Mouse (Mus musculus) limb, embryonic 15.5 days (tissue): ENCODE results near the gene 4933427D14Rik. TPM values are rescaled to one million over a fixed set of nuclear protein-coding genes. Genes with fewer than 3 reads are reported as not detected.
"Not testable (repeated sequence)": the region's sequence is repeated elsewhere in the genome, so short reads cannot be mapped to it uniquely, and the experiment has no call there.

ENCODE experiments used
- ATAC-seq: fragments of 200-750 bp; cut with Nextera tagmentation; 2 replicates; pipeline ENCODE4 v1.8.0; 2017; ENCODE audit warnings: low read depth, moderate TSS enrichment; ENCODE audit not compliant: insufficient number of reproducible peaks, low FRiP score, low TSS enrichment
- H3K27ac ChIP-seq: fragments of 300-500 bp; sonication (generic); 2 replicates; pipeline ENCODE4 v1.5.1; 2015; ENCODE audit warnings: moderate library complexity, mild to moderate bottlenecking, inconsistent platforms
- H3K27me3 ChIP-seq: fragments of 300-500 bp; sonication (generic); 2 replicates; pipeline ENCODE4 v1.6.1; 2015; ENCODE audit warnings: inconsistent platforms
- H3K36me3 ChIP-seq: fragments of 300-500 bp; sonication (generic); 2 replicates; pipeline ENCODE4 v1.6.1; 2015; ENCODE audit warnings: inconsistent platforms
- H3K4me1 ChIP-seq: fragments of 300-500 bp; sonication (generic); 2 replicates; pipeline ENCODE4 v1.6.1; 2015; ENCODE audit warnings: inconsistent platforms
- H3K4me2 ChIP-seq: fragments of 300-500 bp; sonication (generic); 2 replicates; pipeline ENCODE4 v1.6.1; 2015; ENCODE audit warnings: mild to moderate bottlenecking, inconsistent platforms
- H3K4me3 ChIP-seq: fragments of 300-500 bp; sonication (generic); 2 replicates; pipeline ENCODE4 v1.5.1; 2015; ENCODE audit warnings: mild to moderate bottlenecking, inconsistent platforms
- H3K9ac ChIP-seq: fragments of 300-500 bp; sonication (generic); 2 replicates; pipeline ENCODE4 v1.6.1; 2015; ENCODE audit warnings: inconsistent platforms
- H3K9me3 ChIP-seq: fragments of 300-500 bp; sonication (generic); 2 replicates; pipeline ENCODE4 v1.6.1; 2016; ENCODE audit warnings: inconsistent platforms
- WGBS: fragments of 180-500 bp; shearing (Covaris S2); methylation state at CpG from one replicate; pipeline ENCODE4 v1.1.7; 2015; 5-methylcytosine and 5-hydroxymethylcytosine counted together
- polyA plus RNA-seq: library from polyadenylated mRNA; unstranded; fragments of >200 nt; fragmentation: Nextera tagmentation; extraction: Ambion mirVana; gene quantifications from 2 replicates; pipeline ENCODE4 v1.2.1, GENCODE M21; 2015

4933427D14Rik gene
- polyA plus RNA-seq, 1 experiment from 2014 or later: 14.7 TPM

GRCm38 (mm10) chr11:72194259-72194658, 13.0 kb downstream of the 4933427D14Rik start:
- no peak overlapping the region for H3K27ac ChIP-seq
- no peaks in the 10 kb centered on the region for H3K4me1 ChIP-seq
- H3K9me3 ChIP-seq: no peaks in the 10 kb centered on the region
- no peak overlapping the region for H3K4me2 ChIP-seq
- no peak overlapping the region for H3K4me3 ChIP-seq
- no peak overlapping the region for H3K9ac ChIP-seq
- no peak for ATAC-seq
- WGBS: 88% methylated on average over 2 of the region's 2 CpGs
- H3K36me3 ChIP-seq: peaks cover 51% of the 10 kb centered on the region
- H3K27me3 ChIP-seq: no peaks in the 10 kb centered on the region

GRCm38 (mm10) chr11:72190857-72191256, 16.4 kb downstream of the 4933427D14Rik start:
- Histone ChIP-seq H3K36me3 (peaks cover 54% of the 10 kb centered on the region), H3K27ac (no peak overlapping the region), H3K4me3 (no peak overlapping the region), H3K9ac (no peak overlapping the region), H3K9me3 (no peaks in the 10 kb centered on the region), H3K4me1 (no peaks in the 10 kb centered on the region), H3K4me2 (no peak overlapping the region), H3K27me3 (no peaks in the 10 kb centered on the region)
- no peak for ATAC-seq
- WGBS: 93% methylated on average over 1 of the region's 1 CpGs

- Histone ChIP-seq H3K9me3 (no peaks in the 10 kb centered on the region), H3K27me3 (no peaks in the 10 kb centered on the region), H3K4me2 (no peak overlapping the region), H3K36me3 (peaks cover 52% of the 10 kb centered on the region), H3K4me3 (no peak overlapping the region), H3K9ac (no peak overlapping the region), H3K4me1 (no peaks in the 10 kb centered on the region), H3K27ac (no peak overlapping the region)
- no peak for ATAC-seq
- WGBS: 89% methylated on average over 4 of the region's 4 CpGs
These were observed 23.0 kb downstream of the 4933427D14Rik start for GRCm38 (mm10) chr11:72184252-72184651.

DNA sequence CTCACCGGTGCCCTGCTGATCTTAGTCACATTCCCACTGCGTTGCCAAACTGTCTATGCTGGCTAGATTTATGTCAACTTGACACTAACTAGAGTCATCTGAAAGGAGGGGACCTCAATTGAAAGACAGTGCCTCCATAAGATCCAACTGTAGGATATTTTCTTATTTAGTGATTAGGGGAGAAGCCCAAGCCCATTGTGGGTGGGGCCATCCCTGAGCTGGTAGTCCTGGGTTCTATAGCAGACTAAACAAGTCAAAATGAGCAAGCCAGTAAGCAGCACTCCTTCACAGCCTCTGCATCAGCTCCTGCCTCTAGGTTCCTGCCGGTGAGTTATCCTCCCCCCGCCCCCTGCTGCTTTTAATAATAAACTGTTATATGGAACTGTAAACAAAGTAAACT, 26.1 kb downstream of the 4933427D14Rik start:
- no peak overlapping the region for H3K4me2 ChIP-seq
- ATAC-seq: no peak
- no peaks in the 10 kb centered on the region for H3K4me1 ChIP-seq
- no peaks in the 10 kb centered on the region for H3K27me3 ChIP-seq
- H3K9me3 ChIP-seq: no peaks in the 10 kb centered on the region
- no peak overlapping the region for H3K4me3 ChIP-seq
- no peak overlapping the region for H3K27ac ChIP-seq
- peaks cover 55% of the 10 kb centered on the region for H3K36me3 ChIP-seq
- WGBS: 89% methylated on average over 4 of the region's 4 CpGs
- no peak overlapping the region for H3K9ac ChIP-seq

GRCm38 (mm10) chr11:72180556-72180955, 26.7 kb downstream of the 4933427D14Rik start:
- H3K36me3 ChIP-seq: peaks cover 56% of the 10 kb centered on the region
- no peak overlapping the region for H3K4me2 ChIP-seq
- 90% methylated on average over 5 of the region's 5 CpGs for WGBS
- no peak overlapping the region for H3K27ac ChIP-seq
- no peak overlapping the region for H3K9ac ChIP-seq
- H3K27me3 ChIP-seq: no peaks in the 10 kb centered on the region
- no peak overlapping the region for H3K4me3 ChIP-seq
- no peak for ATAC-seq
- no peaks in the 10 kb centered on the region for H3K9me3 ChIP-seq
- no peaks in the 10 kb centered on the region for H3K4me1 ChIP-seq

DNA sequence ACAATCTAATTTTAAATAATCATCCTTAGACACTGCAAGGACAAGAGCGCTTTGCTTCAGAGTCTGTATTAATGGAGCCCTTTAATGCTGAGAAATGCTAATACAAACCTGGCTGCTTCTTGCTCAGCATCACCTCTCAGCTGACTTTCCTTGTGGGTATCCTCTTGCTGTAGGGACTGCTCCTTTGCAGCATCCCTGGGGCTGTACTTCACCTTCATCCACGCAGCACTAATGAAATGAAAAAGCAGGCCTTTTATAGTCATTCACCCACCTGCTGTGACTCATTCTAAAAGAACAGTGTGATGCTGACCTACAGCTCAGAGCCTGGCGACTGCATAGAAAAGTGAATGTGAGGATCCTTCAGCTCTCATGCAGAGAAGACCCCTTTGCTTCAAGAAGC, 30.7 kb downstream of the 4933427D14Rik start:
- H3K36me3 ChIP-seq: peaks cover 70% of the 10 kb centered on the region
- no peak for ATAC-seq
- H3K9me3 ChIP-seq: no peaks in the 10 kb centered on the region
- H3K4me1 ChIP-seq: no peaks in the 10 kb centered on the region
- no peak overlapping the region for H3K4me3 ChIP-seq
- WGBS: 61% methylated on average over 3 of the region's 3 CpGs
- H3K27ac ChIP-seq: no peak overlapping the region
- no peak overlapping the region for H3K9ac ChIP-seq
- no peak overlapping the region for H3K4me2 ChIP-seq
- no peaks in the 10 kb centered on the region for H3K27me3 ChIP-seq

DNA sequence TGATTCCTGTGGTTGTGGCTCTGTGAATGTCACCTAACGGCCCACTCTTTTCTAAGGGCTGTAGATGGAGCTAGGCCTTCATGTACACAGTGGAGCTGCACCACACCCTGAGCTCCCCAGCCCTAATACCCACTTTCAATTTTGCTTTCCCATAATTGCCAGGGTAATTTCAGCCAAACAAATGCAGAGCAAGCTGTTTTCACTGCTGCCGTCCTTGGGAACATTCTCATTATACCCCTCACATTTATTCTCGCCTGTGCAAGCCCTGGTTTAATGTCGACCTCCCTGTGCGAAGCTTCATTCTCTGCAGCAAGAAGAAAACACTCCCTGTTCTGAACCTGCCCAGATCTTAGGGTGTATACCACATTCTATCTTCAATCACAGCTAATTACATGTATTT, 31.3 kb downstream of the 4933427D14Rik start:
- ATAC-seq: no peak
- Histone ChIP-seq H3K4me2 (no peak overlapping the region), H3K27me3 (no peaks in the 10 kb centered on the region), H3K36me3 (peaks cover 64% of the 10 kb centered on the region), H3K4me3 (no peak overlapping the region), H3K9me3 (no peaks in the 10 kb centered on the region), H3K4me1 (no peaks in the 10 kb centered on the region), H3K27ac (no peak overlapping the region), H3K9ac (no peak overlapping the region)
- 81% methylated on average over 5 of the region's 5 CpGs for WGBS

GRCm38 (mm10) chr11:72174721-72175120, 32.5 kb downstream of the 4933427D14Rik start:
- no peak for ATAC-seq
- Histone ChIP-seq H3K9ac (no peak overlapping the region), H3K4me1 (no peaks in the 10 kb centered on the region), H3K4me2 (no peak overlapping the region), H3K27me3 (no peaks in the 10 kb centered on the region), H3K9me3 (no peaks in the 10 kb centered on the region), H3K27ac (no peak overlapping the region), H3K4me3 (no peak overlapping the region), H3K36me3 (peaks cover 68% of the 10 kb centered on the region)
- WGBS: 91% methylated on average over 6 of the region's 6 CpGs

DNA sequence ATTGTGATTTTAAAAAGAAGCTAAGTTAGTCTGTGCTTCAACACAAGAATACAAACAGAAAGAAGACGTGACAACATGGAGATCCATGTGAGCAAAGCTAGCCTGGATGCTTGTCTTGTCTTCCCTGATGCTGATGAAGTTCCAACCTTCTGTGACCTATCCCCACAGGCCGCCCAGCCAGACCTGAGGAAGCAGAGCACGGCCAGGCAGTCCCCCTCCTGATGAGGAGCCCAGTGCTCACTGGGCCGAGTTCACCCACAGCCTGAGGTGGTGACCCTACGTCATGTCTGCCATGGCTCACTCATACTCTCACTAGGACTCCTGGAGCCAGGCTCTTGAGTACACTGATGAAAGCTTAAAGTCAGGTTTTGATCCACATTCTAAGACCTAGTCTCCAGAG, 33.8 kb downstream of the 4933427D14Rik start:
- peaks cover 72% of the 10 kb centered on the region for H3K36me3 ChIP-seq
- no peak overlapping the region for H3K4me3 ChIP-seq
- H3K4me2 ChIP-seq: no peak overlapping the region
- H3K27me3 ChIP-seq: no peaks in the 10 kb centered on the region
- no peaks in the 10 kb centered on the region for H3K9me3 ChIP-seq
- no peaks in the 10 kb centered on the region for H3K4me1 ChIP-seq
- H3K27ac ChIP-seq: no peak overlapping the region
- WGBS: 93% methylated on average over 5 of the region's 5 CpGs
- no peak overlapping the region for H3K9ac ChIP-seq
- no peak for ATAC-seq

GRCm38 (mm10) chr11:72171906-72172305, 35.4 kb downstream of the 4933427D14Rik start:
- ATAC-seq, H3K4me3 ChIP-seq, H3K4me2 ChIP-seq, H3K27me3 ChIP-seq, H3K4me1 ChIP-seq, H3K27ac ChIP-seq, H3K9ac ChIP-seq, H3K9me3 ChIP-seq: not testable (repeated sequence)
- peaks cover 70% of the 10 kb centered on the region for H3K36me3 ChIP-seq
- WGBS: 73% methylated on average over 4 of the region's 4 CpGs

GRCm38 (mm10) chr11:72169871-72170270, 37.4 kb downstream of the 4933427D14Rik start:
- Histone ChIP-seq H3K9me3 (no peaks in the 10 kb centered on the region), H3K27ac (no peak overlapping the region), H3K4me3 (no peak overlapping the region), H3K27me3 (no peaks in the 10 kb centered on the region), H3K36me3 (peaks cover 68% of the 10 kb centered on the region), H3K4me1 (no peaks in the 10 kb centered on the region), H3K4me2 (no peak overlapping the region), H3K9ac (no peak overlapping the region)
- WGBS: 78% methylated on average over 4 of the region's 4 CpGs
- ATAC-seq: no peak

- Histone ChIP-seq H3K4me3 (no peak overlapping the region), H3K36me3 (peaks cover 58% of the 10 kb centered on the region), H3K9ac (no peak overlapping the region), H3K4me1 (no peaks in the 10 kb centered on the region), H3K4me2 (no peak overlapping the region), H3K9me3 (no peaks in the 10 kb centered on the region), H3K27me3 (no peaks in the 10 kb centered on the region), H3K27ac (no peak overlapping the region)
- ATAC-seq: no peak
- WGBS: 73% methylated on average over 2 of the region's 2 CpGs
These were observed 44.1 kb downstream of the 4933427D14Rik start for GRCm38 (mm10) chr11:72163198-72163597.

- Histone ChIP-seq H3K4me3 (no peak overlapping the region), H3K36me3 (peaks cover 49% of the 10 kb centered on the region), H3K4me1 (no peaks in the 10 kb centered on the region), H3K9ac (no peak overlapping the region), H3K9me3 (no peaks in the 10 kb centered on the region), H3K4me2 (no peak overlapping the region), H3K27me3 (no peaks in the 10 kb centered on the region), H3K27ac (no peak overlapping the region; the same call in 1 of the 2 replicates)
- no peak for ATAC-seq
- WGBS: 61% methylated on average over 2 of the region's 2 CpGs
These were observed 50.6 kb downstream of the 4933427D14Rik start for GRCm38 (mm10) chr11:72156624-72157023.
